In genomic region chr6:34309526-34309925, GRCm38 (mm10) we compare ENCODE assay signal across 26 mouse cellular contexts. TPM values are rescaled to one million over a fixed set of nuclear protein-coding genes. Genes with fewer than 3 reads are reported as not detected.
DNase-seq lines count a peak whose midpoint lies in the region; ATAC-seq and TF ChIP-seq lines count a peak whose summit lies in the region.
"Had no signal": no experiment of that assay in that cellular context is flagged by ENCODE, and none has a peak within 500 bp of the region (broad histone marks: within the 10 kb centered on the region; RNA-seq: fewer than 3 reads in every experiment).

No protein-coding gene starts in this region.

- no peak for TF ChIP-seq CTCF in kidney, adult 2 months (conservative IDR thresholded peaks at IDR 0.05; ENCODE audit: insufficient read depth, insufficient read length, low read depth, low read length)
- no peak for TF ChIP-seq CTCF in testis, adult 2 months (IDR thresholded peaks at IDR 0.05; ENCODE audit: control insufficient read depth, insufficient read depth, insufficient replicate concordance, low read depth, low read length)

- H3K36me3 ChIP-seq in kidney, adult 2 months (ENCODE audit: control insufficient read depth, insufficient read depth, low read length) = no peaks in the 10 kb centered on the region
- peaks cover 46% of the 10 kb centered on the region for H3K36me3 ChIP-seq in kidney, embryonic 14.5 days (ENCODE audit: control insufficient read depth, insufficient read depth, low read length)
- H3K36me3 ChIP-seq in testis, adult 2 months (ENCODE audit: control insufficient read depth, insufficient read depth, low read length) = no peaks in the 10 kb centered on the region; the same call in none of the 2 replicates
- H3K36me3 ChIP-seq in midbrain, embryonic 16.5 days (ENCODE audit: control insufficient read depth, insufficient read depth, low read length) = peaks cover 17% of the 10 kb centered on the region

- no peak for ATAC-seq in kidney, embryonic 14.5 days (ENCODE audit: low FRiP score, low TSS enrichment)
- ATAC-seq in midbrain, embryonic 16.5 days = no peak
- ATAC-seq: forebrain, embryonic 15.5 days had no signal

- peak; percentile 68 for DNase-seq in kidney, adult 2 months
- DNase-seq in testis, postnatal 14 days (ENCODE audit: low spot score) = no peak
- DNase-seq in lung, postnatal 14 days = peak; percentile 22
- DNase-seq in lung, postnatal 4 days = peak; percentile 34 to 62
- DNase-seq in thymus, adult 18-20 months = no peak
- DNase-seq: B cell, adult 2 months; cerebellum, adult 11 months; cerebellum, adult 2 months; cerebellum, adult 9-11 months; cerebellum, postnatal 25 days; embryo, embryonic 11 days; gastrocnemius, postnatal 25 days; heart, adult 2 months had no signal

- no peak overlapping the region for H3K9ac ChIP-seq in kidney, embryonic 14.5 days (ENCODE audit: low read depth, low read length)
- no peak overlapping the region for H3K9ac ChIP-seq in midbrain, embryonic 16.5 days (ENCODE audit: low read depth, low read length)
- H3K9ac ChIP-seq: embryonic facial prominence, embryonic 13.5 days; forebrain, embryonic 12.5 days; forebrain, embryonic 15.5 days; hindbrain, embryonic 12.5 days; hindbrain, embryonic 15.5 days had no signal

- no peak overlapping the region for H3K27ac ChIP-seq in kidney, adult 2 months (ENCODE audit: insufficient read depth, low read depth, low read length)
- H3K27ac ChIP-seq in kidney, embryonic 14.5 days (ENCODE audit: low read depth, low read length) = no peak overlapping the region
- H3K27ac ChIP-seq in testis, adult 2 months (ENCODE audit: control insufficient read depth, insufficient read depth, low read depth, low read length) = peak overlapping the region; percentile 71
- no peak overlapping the region for H3K27ac ChIP-seq in midbrain, embryonic 16.5 days (ENCODE audit: low read length)
- H3K27ac ChIP-seq: embryonic facial prominence, embryonic 10.5 days; embryonic facial prominence, embryonic 13.5 days; forebrain, embryonic 12.5 days; forebrain, embryonic 15.5 days; heart, adult 2 months; hindbrain, embryonic 12.5 days; hindbrain, embryonic 15.5 days had no signal

- no peaks in the 10 kb centered on the region for H3K9me3 ChIP-seq in kidney, embryonic 14.5 days (ENCODE audit: control insufficient read depth, low read length)
- no peaks in the 10 kb centered on the region for H3K9me3 ChIP-seq in midbrain, embryonic 16.5 days (replicated peaks; ENCODE audit: control insufficient read depth, low read length, poor library complexity, severe bottlenecking)
- H3K9me3 ChIP-seq: embryonic facial prominence, embryonic 10.5 days; embryonic facial prominence, embryonic 13.5 days; forebrain, embryonic 12.5 days; forebrain, embryonic 15.5 days; G1E; hindbrain, embryonic 12.5 days; hindbrain, embryonic 15.5 days had no signal

- no peak overlapping the region for H3K4me2 ChIP-seq in kidney, embryonic 14.5 days (replicated peaks; ENCODE audit: low read depth, low read length)
- H3K4me2 ChIP-seq in midbrain, embryonic 16.5 days (ENCODE audit: low read length) = no peak overlapping the region
- H3K4me2 ChIP-seq: embryonic facial prominence, embryonic 13.5 days; forebrain, embryonic 12.5 days; forebrain, embryonic 15.5 days; heart, embryonic 11.5 days; hindbrain, embryonic 12.5 days; hindbrain, embryonic 15.5 days had no signal

- peaks cover 16% of the 10 kb centered on the region for H3K4me1 ChIP-seq in kidney, adult 2 months (ENCODE audit: control insufficient read depth, insufficient read depth, low read length)
- peaks cover 5% of the 10 kb centered on the region; the same call in 1 of the 2 replicates for H3K4me1 ChIP-seq in kidney, embryonic 14.5 days (ENCODE audit: control insufficient read depth, insufficient read depth, low read length)
- H3K4me1 ChIP-seq in testis, adult 2 months (ENCODE audit: control insufficient read depth, insufficient read depth, low read length) = peaks cover 3% of the 10 kb centered on the region; the same call in 1 of the 2 replicates
- H3K4me1 ChIP-seq in midbrain, embryonic 16.5 days (ENCODE audit: control insufficient read depth, insufficient read depth, low read length) = no peaks in the 10 kb centered on the region
- H3K4me1 ChIP-seq: embryonic facial prominence, embryonic 10.5 days; forebrain, embryonic 15.5 days had no signal

- no peak for TF ChIP-seq POLR2A in kidney, adult 2 months (IDR thresholded peaks at IDR 0.05; ENCODE audit: low read depth, low read length)
- no peak for TF ChIP-seq POLR2A in testis, adult 2 months (IDR thresholded peaks at IDR 0.05; ENCODE audit: control insufficient read depth, low read depth, low read length)

- no peak overlapping the region for H3K4me3 ChIP-seq in kidney, adult 2 months (ENCODE audit: insufficient read depth, low read depth, low read length)
- no peak overlapping the region for H3K4me3 ChIP-seq in kidney, embryonic 14.5 days (ENCODE audit: low read length)
- H3K4me3 ChIP-seq in testis, adult 2 months (ENCODE audit: control insufficient read depth, low read depth, low read length) = no peak overlapping the region
- H3K4me3 ChIP-seq in midbrain, embryonic 16.5 days (ENCODE audit: low read depth, low read length) = no peak overlapping the region
- H3K4me3 ChIP-seq: embryonic facial prominence, embryonic 10.5 days; embryonic facial prominence, embryonic 13.5 days; erythroblast, embryonic 14.5 days; forebrain, embryonic 12.5 days; forebrain, embryonic 15.5 days; heart, adult 2 months; hindbrain, embryonic 12.5 days; hindbrain, embryonic 15.5 days had no signal

- no peaks in the 10 kb centered on the region for H3K27me3 ChIP-seq in kidney, adult 2 months (replicated peaks; ENCODE audit: control insufficient read depth, insufficient read depth, low read length)
- no peaks in the 10 kb centered on the region for H3K27me3 ChIP-seq in kidney, embryonic 14.5 days (ENCODE audit: control insufficient read depth, insufficient read depth, low read length)
- no peaks in the 10 kb centered on the region for H3K27me3 ChIP-seq in testis, adult 2 months (ENCODE audit: control insufficient read depth, insufficient read depth, low read length)
- no peaks in the 10 kb centered on the region for H3K27me3 ChIP-seq in midbrain, embryonic 16.5 days (ENCODE audit: control insufficient read depth, insufficient read depth, low read depth, low read length)
- H3K27me3 ChIP-seq: CH12.LX; embryonic facial prominence, embryonic 13.5 days; forebrain, embryonic 12.5 days; forebrain, embryonic 15.5 days; hindbrain, embryonic 12.5 days; hindbrain, embryonic 15.5 days had no signal

- WGBS in kidney, adult 2 months = 63% methylated on average over 6 of the region's 6 CpGs
- 89% methylated on average over 6 of the region's 6 CpGs for WGBS in kidney, embryonic 14.5 days
- 96% methylated on average over 6 of the region's 6 CpGs for WGBS in midbrain, embryonic 16.5 days

RNA-seq across cellular contexts. Expression of gene Akr1b3, which starts 7.8 kb away (rescaled TPM):
- polyA plus RNA-seq in kidney, adult 2 months (2012; rRNA removed) = 208 and 280 TPM in 2 replicates
- polyA plus RNA-seq in kidney, embryonic 14.5 days (2014; fragmentation: Nextera tagmentation; extraction: Ambion mirVana) = 186 and 207 TPM in 2 replicates
- 233 and 258 TPM in 2 replicates for polyA plus RNA-seq in testis, adult 2 months (2012; rRNA removed)
- 105 and 108 TPM in 2 replicates for polyA plus RNA-seq in midbrain, embryonic 16.5 days (2015; fragmentation: Nextera tagmentation; extraction: Ambion mirVana)

RNA-seq across cellular contexts. Expression of gene Akr1b8, which starts 44.4 kb away (rescaled TPM):
- 2.6 and 3.9 TPM in 2 replicates for polyA plus RNA-seq in kidney, adult 2 months (2012; rRNA removed)
- 14.9 and 15.6 TPM in 2 replicates for polyA plus RNA-seq in kidney, embryonic 14.5 days (2014; fragmentation: Nextera tagmentation; extraction: Ambion mirVana)
- 26.1 and 29.6 TPM in 2 replicates for polyA plus RNA-seq in testis, adult 2 months (2012; rRNA removed)
- 2.7 and 3.1 TPM in 2 replicates for polyA plus RNA-seq in midbrain, embryonic 16.5 days (2015; fragmentation: Nextera tagmentation; extraction: Ambion mirVana)
- polyA plus RNA-seq: erythroblast, embryonic 14.5 days had no signal

Comparison
In these comparisons a context has a peak if more than half of its experiments do, and no peak if none do; other contexts are left out.
1. DNase-seq: peak in kidney, adult 2 months (single experiment), lung, postnatal 14 days (single experiment) and lung, postnatal 4 days (2 of 2); none in testis, postnatal 14 days (single experiment) and thymus, adult 18-20 months (0 of 2).